Mouse (Mus musculus) natural killer cell, adult 2 months (primary cell): ENCODE measurements around the gene Dnajc6.

Source experiments
- DNase-seq, 2 experiments: peaks; one replicate each; pipeline ENCODE4 v3.0.0; 2022; ENCODE audit warnings: low spot score in 2 of 2

Dnajc6 gene

DNA sequence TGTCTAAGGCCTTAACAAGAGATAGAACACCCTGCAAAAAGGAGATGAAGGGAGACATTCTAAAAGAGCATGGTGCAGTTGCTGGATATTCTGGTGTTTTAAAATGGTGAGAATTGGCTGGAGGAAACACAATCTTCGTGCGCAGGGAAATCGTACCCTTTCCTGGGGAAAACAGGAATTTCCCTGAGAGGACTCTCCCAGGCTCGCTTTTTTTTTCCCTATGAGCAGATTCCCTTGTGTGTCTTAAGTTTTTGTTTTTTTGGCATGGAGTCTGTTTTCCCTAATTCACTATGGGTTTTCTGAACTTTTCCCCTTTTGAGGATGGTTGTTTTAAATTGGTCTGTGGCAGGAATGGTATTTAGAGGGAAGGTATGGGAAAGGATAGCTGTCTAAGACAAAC is 192.8 kb downstream of the Dnajc6 start:
- no peak for DNase-seq

DNA sequence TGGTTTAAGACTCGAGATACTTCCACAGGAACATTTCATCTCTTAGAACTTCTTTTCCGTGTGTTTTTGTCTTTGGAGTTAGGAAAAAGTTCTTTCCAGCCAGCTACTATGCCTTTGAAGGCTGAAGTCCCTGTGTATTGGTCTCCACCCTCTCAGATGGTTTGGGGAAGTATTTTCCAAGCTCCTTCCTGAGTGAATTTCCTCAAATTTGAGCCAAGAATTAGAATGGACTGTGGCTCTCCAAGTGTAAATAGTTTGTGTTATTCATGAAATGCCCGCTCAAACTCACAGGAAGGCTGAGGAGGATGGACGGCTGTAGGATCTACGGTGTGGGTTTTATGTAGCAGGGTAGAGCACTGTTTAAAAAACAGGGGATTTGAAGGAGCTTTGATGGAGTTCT is 193.2 kb downstream of the Dnajc6 start:
- no peak for DNase-seq
